Mouse (Mus musculus): Measurements from ENCODE around the gene Ccdc172. TPM values are rescaled to one million over a fixed set of nuclear protein-coding genes. Genes with fewer than 3 reads are reported as not detected.

Ccdc172 gene
- polyA plus RNA-seq, 1 experiment from 2014 or later, result not detected

- Histone ChIP-seq H3K27me3 (replicated peaks) (no peaks in the 10 kb centered on the region), H3K36me3 (no peaks in the 10 kb centered on the region), H3K4me3 (replicated peaks) (no peak overlapping the region), H3K9me3 (replicated peaks) (no peaks in the 10 kb centered on the region), H3K9ac (replicated peaks) (no peak overlapping the region), H3K4me2 (no peak overlapping the region), H3K4me1 (no peaks in the 10 kb centered on the region), H3K27ac (replicated peaks) (no peak overlapping the region)
- WGBS, result 78% methylated on average over 3 of the region's 3 CpGs
- no peak for ATAC-seq (ENCODE audit: low FRiP score)
Observed at GRCm38 (mm10) chr19:58573072-58573438, 61.3 kb downstream of the Ccdc172 start.

GRCm38 (mm10) chr19:58582018-58582417, 70.2 kb downstream of the Ccdc172 start:
- Histone ChIP-seq H3K27ac (replicated peaks) (no peak overlapping the region), H3K9ac (replicated peaks) (no peak overlapping the region), H3K9me3 (replicated peaks) (no peaks in the 10 kb centered on the region), H3K27me3 (replicated peaks) (no peaks in the 10 kb centered on the region), H3K4me2 (no peak overlapping the region), H3K4me1 (peaks cover 10% of the 10 kb centered on the region), H3K4me3 (replicated peaks) (no peak overlapping the region), H3K36me3 (no peaks in the 10 kb centered on the region)
- ATAC-seq (ENCODE audit: low FRiP score), result no peak
- 12% methylated on average over 7 of the region's 7 CpGs for WGBS

GRCm38 (mm10) chr19:58582956-58583355, 71.2 kb downstream of the Ccdc172 start:
- no peak overlapping the region for H3K4me3 ChIP-seq (replicated peaks)
- H3K9me3 ChIP-seq (replicated peaks), result no peaks in the 10 kb centered on the region
- H3K4me2 ChIP-seq, result no peak overlapping the region
- no peak overlapping the region for H3K27ac ChIP-seq (replicated peaks)
- H3K36me3 ChIP-seq, result no peaks in the 10 kb centered on the region
- H3K4me1 ChIP-seq, result peaks cover 10% of the 10 kb centered on the region
- H3K9ac ChIP-seq (replicated peaks), result no peak overlapping the region
- WGBS, result 92% methylated on average over 5 of the region's 5 CpGs
- no peak for ATAC-seq (ENCODE audit: low FRiP score)
- no peaks in the 10 kb centered on the region for H3K27me3 ChIP-seq (replicated peaks)

- no peaks in the 10 kb centered on the region for H3K27me3 ChIP-seq (replicated peaks)
- no peak overlapping the region for H3K4me2 ChIP-seq
- no peak for ATAC-seq (ENCODE audit: low FRiP score)
- no peak overlapping the region for H3K27ac ChIP-seq (replicated peaks)
- WGBS, result 85% methylated on average over 2 of the region's 2 CpGs
- no peaks in the 10 kb centered on the region for H3K36me3 ChIP-seq
- H3K4me3 ChIP-seq (replicated peaks), result no peak overlapping the region
- H3K9ac ChIP-seq (replicated peaks), result no peak overlapping the region
- peaks cover 10% of the 10 kb centered on the region for H3K4me1 ChIP-seq
- no peaks in the 10 kb centered on the region for H3K9me3 ChIP-seq (replicated peaks)
Observed at GRCm38 (mm10) chr19:58586046-58586445, 74.3 kb downstream of the Ccdc172 start.

GRCm38 (mm10) chr19:58590251-58590936, 78.6 kb downstream of the Ccdc172 start:
- H3K36me3 ChIP-seq, result no peaks in the 10 kb centered on the region
- H3K4me2 ChIP-seq, result no peak overlapping the region
- H3K9me3 ChIP-seq (replicated peaks), result no peaks in the 10 kb centered on the region
- no peaks in the 10 kb centered on the region for H3K4me1 ChIP-seq
- ATAC-seq (ENCODE audit: low FRiP score), result no peak
- H3K4me3 ChIP-seq (replicated peaks), result no peak overlapping the region
- H3K9ac ChIP-seq (replicated peaks), result no peak overlapping the region
- 64% methylated on average over 6 of the region's 6 CpGs for WGBS
- no peaks in the 10 kb centered on the region for H3K27me3 ChIP-seq (replicated peaks)
- H3K27ac ChIP-seq (replicated peaks), result no peak overlapping the region

- Histone ChIP-seq H3K27me3 (replicated peaks) (no peaks in the 10 kb centered on the region), H3K27ac (replicated peaks) (no peak overlapping the region), H3K4me2 (no peak overlapping the region), H3K4me3 (replicated peaks) (no peak overlapping the region), H3K4me1 (no peaks in the 10 kb centered on the region), H3K9ac (replicated peaks) (no peak overlapping the region), H3K9me3 (replicated peaks) (no peaks in the 10 kb centered on the region), H3K36me3 (no peaks in the 10 kb centered on the region)
- 79% methylated on average over 5 of the region's 5 CpGs for WGBS
- no peak for ATAC-seq (ENCODE audit: low FRiP score)
Observed at GRCm38 (mm10) chr19:58600381-58600780, 88.6 kb downstream of the Ccdc172 start.

Other genes with a start within 250 kb of the Ccdc172 start
- 65.1 and 70.0 TPM in 2 replicates for gene Gfra1, start 56.1 kb upstream of the Ccdc172 start, polyA plus RNA-seq (2015; fragmentation: Nextera tagmentation; extraction: Ambion mirVana)
- gene Pnlip, start 140.5 kb downstream of the Ccdc172 start, polyA plus RNA-seq (2015; fragmentation: Nextera tagmentation; extraction: Ambion mirVana), result 3.3 and 4.7 TPM in 2 replicates
- gene Pnliprp1, start 216.9 kb downstream of the Ccdc172 start, polyA plus RNA-seq (2015; fragmentation: Nextera tagmentation; extraction: Ambion mirVana), result 0.28 and 29.0 TPM in 2 replicates
- 0.22 TPM in 1 of 2 replicates, not detected in the other for gene Pnliprp2, start 247.7 kb downstream of the Ccdc172 start, polyA plus RNA-seq (2015; fragmentation: Nextera tagmentation; extraction: Ambion mirVana)